Mouse (Mus musculus): ENCODE measurements around the gene Qpctl.

DNA sequence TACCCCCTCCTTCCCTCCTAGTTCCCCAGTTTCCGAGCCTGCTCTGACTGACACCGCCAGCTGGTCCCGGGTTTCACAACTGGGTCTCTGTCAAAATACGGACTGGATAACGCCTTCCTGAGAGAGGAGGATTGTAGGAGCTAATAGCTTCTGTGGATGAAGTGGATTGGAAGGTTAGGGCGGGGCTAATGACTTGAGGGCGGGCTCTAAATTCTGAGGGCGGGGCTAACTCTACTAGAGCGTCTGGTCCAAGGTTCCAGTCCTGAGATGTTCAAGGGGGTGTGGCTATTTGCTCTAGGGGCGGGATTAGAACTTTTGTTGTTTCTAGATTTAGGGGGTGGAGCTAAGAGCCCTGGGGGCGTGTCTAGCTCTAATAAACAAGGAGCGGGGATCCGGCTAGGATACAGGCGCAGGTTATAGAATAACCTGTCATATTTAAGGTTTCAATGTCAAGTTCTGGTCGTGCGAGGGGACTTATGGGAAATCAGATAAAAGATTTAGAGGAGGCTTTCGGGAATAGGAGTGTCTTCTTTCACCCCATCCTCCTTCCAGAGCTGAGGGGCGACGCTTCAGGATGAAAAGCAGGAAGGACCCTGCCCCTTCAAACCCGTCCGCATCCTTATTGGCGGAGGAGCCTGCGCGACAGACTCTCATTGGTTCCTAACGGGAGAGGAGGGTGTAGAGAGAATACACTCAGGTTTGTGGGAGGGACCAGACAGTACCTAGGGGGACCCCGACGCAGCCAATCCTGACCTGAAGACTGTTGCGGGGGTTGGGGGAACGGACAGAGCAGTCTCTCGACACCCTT, 26.8 kb upstream of the Qpctl start, which contains the start of gene Eml2:
- TF ChIP-seq MYOG (IDR thresholded peaks at IDR 0.05; ENCODE audit: control insufficient read depth in 1 of 3, insufficient read depth in 1 of 3, insufficient read length in 2 of 3, low read depth in 2 of 3) (no peak), POLR2A (IDR thresholded peaks at IDR 0.05; ENCODE audit: insufficient read length, low read depth) (no peak), TCF12 (IDR thresholded peaks at IDR 0.05; ENCODE audit: insufficient read depth, poor library complexity, severe bottlenecking) (peak; percentile 76), MAX (IDR thresholded peaks at IDR 0.05; ENCODE audit: low read depth) (no peak), POLR2AphosphoS2 (IDR thresholded peaks at IDR 0.05; ENCODE audit: insufficient read length, low read depth) (no peak), USF1 (IDR thresholded peaks at IDR 0.05; ENCODE audit: low read depth) (no peak), E2F4 (IDR thresholded peaks at IDR 0.05; ENCODE audit: insufficient read depth) (no peak), CEBPB (IDR thresholded peaks at IDR 0.05; ENCODE audit: insufficient read depth, poor library complexity, severe bottlenecking) (no peak), MYOD1 (IDR thresholded peaks at IDR 0.05; ENCODE audit: control insufficient read depth in 1 of 3, insufficient read length in 2 of 3, low read depth in 2 of 3) (peak; percentile 92 to 96 (median 96)), TCF3 (IDR thresholded peaks at IDR 0.05; ENCODE audit: insufficient read length, low read depth) (peak; percentile 58)
